Mouse (Mus musculus): ENCODE data around the gene St7. TPM values are rescaled to one million over a fixed set of nuclear protein-coding genes. Genes with fewer than 3 reads are reported as not detected.

St7 gene
- total RNA-seq, 2 experiments from 2014 or later: 48.0 to 52.5 TPM

GRCm38 (mm10) chr6:17824735-17825134 is 132.0 kb downstream of the St7 start:
- no peak for DNase-seq

- no peak for DNase-seq
These were observed 135.6 kb downstream of the St7 start for GRCm38 (mm10) chr6:17828382-17828781.

- DNase-seq: no peak
These were observed 137.2 kb downstream of the St7 start for GRCm38 (mm10) chr6:17829981-17830380.

- DNase-seq: peak; percentile 50 to 56
These were observed 141.8 kb downstream of the St7 start for GRCm38 (mm10) chr6:17834493-17834892.

- DNase-seq: no peak
These were observed 143.0 kb downstream of the St7 start for GRCm38 (mm10) chr6:17835693-17836092.

GRCm38 (mm10) chr6:17837676-17838075 is 144.9 kb downstream of the St7 start:
- no peak for DNase-seq

GRCm38 (mm10) chr6:17840431-17840830 is 147.7 kb downstream of the St7 start:
- no peak for DNase-seq

- DNase-seq: no peak
These were observed 150.0 kb downstream of the St7 start for GRCm38 (mm10) chr6:17842759-17843158.

- DNase-seq: no peak
These were observed 158.6 kb downstream of the St7 start for GRCm38 (mm10) chr6:17851316-17851715.

- no peak for DNase-seq
These were observed 161.0 kb downstream of the St7 start for GRCm38 (mm10) chr6:17853587-17854274.

GRCm38 (mm10) chr6:17855616-17856015 is 162.9 kb downstream of the St7 start:
- DNase-seq: no peak

GRCm38 (mm10) chr6:17859564-17859963 is 166.8 kb downstream of the St7 start:
- DNase-seq: no peak

GRCm38 (mm10) chr6:17860463-17860862 is 167.7 kb downstream of the St7 start:
- no peak for DNase-seq

GRCm38 (mm10) chr6:17867796-17868195 is 175.1 kb downstream of the St7 start:
- DNase-seq: no peak

- DNase-seq: no peak
These were observed 179.2 kb downstream of the St7 start for GRCm38 (mm10) chr6:17871831-17872372.

- no peak for DNase-seq
These were observed 182.9 kb downstream of the St7 start for GRCm38 (mm10) chr6:17875606-17876005.

- DNase-seq: no peak
These were observed 183.4 kb downstream of the St7 start for GRCm38 (mm10) chr6:17876023-17876613.

GRCm38 (mm10) chr6:17876670-17877179 is 184.0 kb downstream of the St7 start:
- DNase-seq: no peak

- no peak for DNase-seq
These were observed 190.2 kb downstream of the St7 start for GRCm38 (mm10) chr6:17882943-17883342.

- DNase-seq: no peak
These were observed 195.0 kb downstream of the St7 start for GRCm38 (mm10) chr6:17887765-17888164.

GRCm38 (mm10) chr6:17895562-17895961 is 202.8 kb downstream of the St7 start:
- no peak for DNase-seq

GRCm38 (mm10) chr6:17898539-17898938 is 205.8 kb downstream of the St7 start:
- no peak for DNase-seq

GRCm38 (mm10) chr6:17903355-17903754 is 210.6 kb downstream of the St7 start:
- DNase-seq: no peak

GRCm38 (mm10) chr6:17905776-17906175 is 213.0 kb downstream of the St7 start:
- no peak for DNase-seq

Data from layer of hippocampus, postnatal 36 days (tissue).